Mouse (Mus musculus): Measurements from ENCODE around the gene Mum1.

Gene Mum1

DNA sequence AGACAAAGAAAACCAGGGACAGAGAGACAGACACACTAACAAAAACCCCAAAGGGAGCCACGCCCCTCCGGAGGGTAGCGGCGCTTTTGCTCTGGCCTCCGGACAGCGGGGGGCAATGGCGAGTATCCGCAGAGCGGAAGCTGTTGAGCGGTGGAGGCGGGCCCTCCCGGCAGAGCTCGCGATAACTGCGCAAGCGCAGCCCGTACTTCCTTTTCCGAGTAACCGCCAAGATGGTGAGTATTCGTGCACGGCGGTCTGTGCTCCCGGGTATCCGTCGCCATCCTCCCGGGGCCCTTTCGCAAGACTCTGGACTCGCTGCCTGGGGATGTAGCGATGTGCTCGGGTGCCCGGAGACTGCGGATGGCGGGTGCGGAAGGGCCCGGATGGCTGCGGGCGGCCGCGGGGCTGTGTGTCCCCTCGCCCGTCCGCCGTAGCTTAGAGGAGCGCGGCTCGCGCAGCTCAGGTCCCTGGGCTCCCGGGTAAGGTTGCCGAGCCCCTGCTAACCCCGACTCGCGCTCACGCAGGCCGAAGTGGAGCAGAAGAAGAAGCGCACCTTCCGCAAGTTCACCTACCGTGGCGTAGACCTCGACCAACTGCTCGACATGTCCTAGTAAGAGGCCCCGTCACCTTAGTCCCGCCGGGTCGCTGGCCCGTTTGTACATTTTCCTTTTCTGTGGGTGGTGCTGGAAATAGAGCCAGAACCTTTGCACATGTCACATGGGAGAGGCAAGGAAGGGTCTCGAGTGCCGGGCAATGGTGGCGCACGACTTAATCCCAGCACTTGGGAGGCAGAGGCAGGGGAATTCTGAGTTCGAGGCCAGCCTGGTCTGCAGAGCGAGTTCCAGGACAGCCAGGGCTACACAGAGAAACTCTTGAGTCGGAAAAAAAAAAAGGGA, 66.3 kb downstream of the Mum1 start, which contains the start of gene Rps15:
Gene Rps15 (plus strand): TSS at position 203 of the 896 bp plus-strand sequence.
- in situ Hi-C loops (cut with MboI; ENCODE audit: unreplicated experiment in 2 of 2), result loop anchor here in 1 of 2 experiments (10.0 kb wide), 1 partner anchor 52 kb away; the partner anchor contains the start of gene Adamtsl5

DNA sequence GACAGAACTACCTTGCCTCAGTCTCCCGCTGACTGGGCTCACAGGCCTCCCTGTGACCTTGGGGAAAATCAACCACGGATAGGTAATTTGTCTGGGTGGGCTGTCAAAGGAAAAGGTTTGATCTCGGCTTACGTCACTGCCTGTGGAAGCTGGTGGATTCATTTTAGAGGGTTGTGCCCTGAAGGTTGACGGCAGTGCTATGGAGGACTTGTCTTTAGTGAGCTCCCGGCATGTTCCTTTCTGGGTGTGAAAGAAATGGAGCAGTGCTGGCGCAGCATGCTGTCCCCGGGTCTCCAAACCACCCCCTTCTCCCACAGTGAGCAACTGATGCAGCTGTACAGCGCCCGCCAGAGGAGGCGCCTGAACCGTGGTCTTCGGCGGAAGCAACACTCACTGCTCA, 67.1 kb downstream of the Mum1 start:
- in situ Hi-C loops (cut with MboI; ENCODE audit: unreplicated experiment in 2 of 2), result loop anchor here in 1 of 2 experiments (10.0 kb wide), 1 partner anchor 51 kb away; the partner anchor contains the start of gene Adamtsl5
